ENCODE assay signal across 8 mouse cellular contexts in the genomic region with DNA sequence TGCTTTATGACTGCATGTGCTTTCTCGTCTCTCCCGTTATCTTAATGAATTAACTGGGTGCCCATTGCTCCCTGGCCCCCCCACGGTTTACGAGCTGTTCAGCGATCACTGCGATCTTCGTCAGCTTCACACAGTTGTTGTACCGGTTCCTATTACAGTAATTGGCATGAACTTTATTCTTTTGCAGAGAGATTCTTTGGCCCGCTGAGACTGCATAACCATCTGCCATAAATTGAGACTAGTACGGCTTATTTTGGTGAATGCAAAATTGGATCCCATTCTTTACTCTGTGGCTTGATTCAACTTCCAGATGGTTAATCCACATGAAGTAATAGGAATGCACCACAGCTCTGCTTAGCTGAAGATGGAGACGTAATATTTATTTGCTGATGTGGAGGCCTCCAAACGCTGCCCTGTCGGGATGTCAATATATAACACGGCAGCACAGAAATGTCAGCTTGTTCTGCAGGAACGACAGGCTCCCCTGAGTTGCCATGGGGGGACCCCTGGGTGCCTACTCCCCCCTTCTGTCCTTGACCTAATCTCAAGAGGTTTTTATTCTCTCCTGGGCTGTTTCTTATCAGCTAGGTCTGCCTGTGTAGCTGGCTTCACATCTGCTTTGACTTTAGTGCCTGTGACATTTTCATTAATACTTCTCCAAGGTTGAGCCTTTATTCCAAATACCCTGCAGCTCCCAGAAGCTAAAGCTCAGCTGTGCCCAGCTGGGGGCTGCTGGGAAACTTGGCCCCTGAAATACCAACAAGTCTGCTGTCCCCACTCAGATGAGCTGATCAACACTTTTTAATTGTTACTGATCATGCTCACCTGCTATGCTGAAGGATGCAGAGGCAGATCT. TPM values are rescaled to one million over a fixed set of nuclear protein-coding genes. Genes with fewer than 3 reads are reported as not detected.
DNase-seq lines count a peak whose midpoint lies in the region; ATAC-seq and TF ChIP-seq lines count a peak whose summit lies in the region.

No protein-coding gene starts in this region.

- no peak for DNase-seq in liver, embryonic 11.5 days (ENCODE audit: low spot score)
- DNase-seq in liver = no peak
- DNase-seq in layer of hippocampus, adult 2 months (ENCODE audit: low spot score in 2 of 2) = peak; percentile 36 to 74
- DNase-seq in spleen, postnatal 4 days (ENCODE audit: low spot score in 2 of 2) = no peak
- DNase-seq in spleen, postnatal 14 days (ENCODE audit: low spot score in 2 of 2) = no peak
- no peak for DNase-seq in lung, adult 18-20 months

- no peak overlapping the region for H3K27ac ChIP-seq in liver, embryonic 11.5 days (ENCODE audit: low read depth, low read length)
- peak overlapping the region; percentile 86 for H3K27ac ChIP-seq in forebrain, embryonic 15.5 days (replicated peaks)
- H3K27ac ChIP-seq in layer of hippocampus, adult 2 months = no peak overlapping the region
- H3K27ac ChIP-seq in neural tube, embryonic 13.5 days (replicated peaks) = peak overlapping the region; percentile 67

- no peaks in the 10 kb centered on the region; the same call in 1 of the 2 replicates for H3K36me3 ChIP-seq in liver, embryonic 11.5 days (ENCODE audit: control insufficient read depth, insufficient read depth, low read length)
- 0 out of 2 replicates have a peak, but pooled peaks cover 3% of the 10 kb centered on the region for H3K36me3 ChIP-seq in forebrain, embryonic 15.5 days
- H3K36me3 ChIP-seq in neural tube, embryonic 13.5 days = peaks cover 3% of the 10 kb centered on the region

- H3K9me3 ChIP-seq in liver, embryonic 11.5 days (ENCODE audit: control insufficient read depth, low read length) = no peaks in the 10 kb centered on the region
- H3K9me3 ChIP-seq in forebrain, embryonic 15.5 days = no peaks in the 10 kb centered on the region
- H3K9me3 ChIP-seq in neural tube, embryonic 13.5 days = no peaks in the 10 kb centered on the region

- H3K4me2 ChIP-seq in liver, embryonic 11.5 days = peak overlapping the region; percentile 40
- H3K4me2 ChIP-seq in forebrain, embryonic 15.5 days (replicated peaks) = peak overlapping the region; percentile 49
- H3K4me2 ChIP-seq in neural tube, embryonic 13.5 days = peak overlapping the region; percentile 53

- WGBS in liver, embryonic 11.5 days = 42% methylated on average over 15 of the region's 15 CpGs
- WGBS in forebrain, embryonic 15.5 days = 3% methylated on average over 15 of the region's 15 CpGs
- WGBS in neural tube, embryonic 13.5 days = 9% methylated on average over 15 of the region's 15 CpGs

- no peak for ATAC-seq in liver, embryonic 11.5 days (replicated peaks; ENCODE audit: low FRiP score)
- ATAC-seq in forebrain, embryonic 15.5 days (replicated peaks) = peak; percentile 62
- ATAC-seq in neural tube, embryonic 13.5 days (ENCODE audit: low read depth) = peak; percentile 24

- H3K9ac ChIP-seq in liver, embryonic 11.5 days (ENCODE audit: low read depth, low read length) = no peak overlapping the region
- H3K9ac ChIP-seq in forebrain, embryonic 15.5 days (replicated peaks) = peak overlapping the region; percentile 11; the same call in 1 of the 2 replicates
- peak overlapping the region; percentile 38 for H3K9ac ChIP-seq in neural tube, embryonic 13.5 days

- H3K27me3 ChIP-seq in liver, embryonic 11.5 days (replicated peaks; ENCODE audit: control insufficient read depth, insufficient read depth, low read length) = peaks cover 3% of the 10 kb centered on the region
- no peaks in the 10 kb centered on the region for H3K27me3 ChIP-seq in forebrain, embryonic 15.5 days
- H3K27me3 ChIP-seq in neural tube, embryonic 13.5 days = peaks cover 14% of the 10 kb centered on the region

- peaks cover 11% of the 10 kb centered on the region for H3K4me1 ChIP-seq in liver, embryonic 11.5 days (replicated peaks; ENCODE audit: control insufficient read depth, insufficient read depth, low read length)
- peaks cover 46% of the 10 kb centered on the region for H3K4me1 ChIP-seq in forebrain, embryonic 15.5 days
- peaks cover 49% of the 10 kb centered on the region for H3K4me1 ChIP-seq in neural tube, embryonic 13.5 days (replicated peaks)

- no peak for TF ChIP-seq CTCF in layer of hippocampus, adult 2 months (conservative IDR thresholded peaks at IDR 0.05)

- H3K4me3 ChIP-seq in liver, embryonic 11.5 days (ENCODE audit: low read depth, low read length) = no peak overlapping the region
- H3K4me3 ChIP-seq in forebrain, embryonic 15.5 days = peak overlapping the region; percentile 24
- H3K4me3 ChIP-seq in layer of hippocampus, adult 2 months = peak overlapping the region; percentile 30; the same call in 1 of the 2 replicates
- no peak overlapping the region for H3K4me3 ChIP-seq in neural tube, embryonic 13.5 days

RNA-seq across cellular contexts. Expression of a gene that starts 22.7 kb away (rescaled TPM):
- 5.2 and 5.3 TPM in 2 replicates for polyA plus RNA-seq in liver, embryonic 11.5 days (2014; fragmentation: Nextera tagmentation; extraction: Ambion mirVana)
- 102 and 109 TPM in 2 replicates for polyA plus RNA-seq in forebrain, embryonic 15.5 days (2015; fragmentation: Nextera tagmentation; extraction: Ambion mirVana)
- total RNA-seq in layer of hippocampus, adult 2 months (2021) = 10 to 100 TPM; 38.4 to 45.6 TPM
- 22.3 and 23.5 TPM in 2 replicates for polyA plus RNA-seq in neural tube, embryonic 13.5 days (2015; fragmentation: Nextera tagmentation; extraction: Ambion mirVana)

Comparison
In these comparisons a context has a peak if more than half of its experiments do, and no peak if none do; other contexts are left out.
1. DNase-seq: peak in layer of hippocampus, adult 2 months (2 of 2); none in liver, embryonic 11.5 days (single experiment), liver (single experiment), spleen, postnatal 4 days (0 of 2), spleen, postnatal 14 days (0 of 2) and lung, adult 18-20 months (0 of 2).
2. H3K27ac ChIP-seq: peak in forebrain, embryonic 15.5 days (single experiment) and neural tube, embryonic 13.5 days (single experiment); none in liver, embryonic 11.5 days (single experiment) and layer of hippocampus, adult 2 months (single experiment).
3. H3K4me3 ChIP-seq: peak in forebrain, embryonic 15.5 days (single experiment) and layer of hippocampus, adult 2 months (single experiment); none in liver, embryonic 11.5 days (single experiment) and neural tube, embryonic 13.5 days (single experiment).
4. Peak in every context shown above with its lines, with median percentiles within 50 percentile points of each other: H3K4me2 ChIP-seq.